Mouse (Mus musculus): ENCODE measurements around the gene Smc3.

Smc3 gene

GRCm38 (mm10) chr19:53647301-53647700 is 47.1 kb downstream of the Smc3 start:
- in situ Hi-C loops (cut with MboI; ENCODE audit: low pct_unique_long_range_greater_than_20kb in 1 of 2, low sequenced_read_pairs in 2 of 2, unreplicated experiment in 1 of 2) = loop anchor here in 1 of 2 experiments (10.0 kb wide), 1 partner anchor 108 kb away; no protein-coding TSS in a partner anchor

GRCm38 (mm10) chr19:53648056-53648455 is 47.9 kb downstream of the Smc3 start:
- in situ Hi-C loops (cut with MboI; ENCODE audit: low pct_unique_long_range_greater_than_20kb in 1 of 2, low sequenced_read_pairs in 2 of 2, unreplicated experiment in 1 of 2) = loop anchor here in 1 of 2 experiments (10.0 kb wide), 1 partner anchor 107 kb away; no protein-coding TSS in a partner anchor

GRCm38 (mm10) chr19:53648802-53649236 is 48.6 kb downstream of the Smc3 start:
- in situ Hi-C loops (cut with MboI; ENCODE audit: low pct_unique_long_range_greater_than_20kb in 1 of 2, low sequenced_read_pairs in 2 of 2, unreplicated experiment in 1 of 2) = loop anchor here in 1 of 2 experiments (10.0 kb wide), 1 partner anchor 106 kb away; no protein-coding TSS in a partner anchor

- in situ Hi-C loops (cut with MboI; ENCODE audit: low pct_unique_long_range_greater_than_20kb in 1 of 2, low sequenced_read_pairs in 2 of 2, unreplicated experiment in 1 of 2) = loop anchor here in 1 of 2 experiments (10.0 kb wide), 1 partner anchor 105 kb away; no protein-coding TSS in a partner anchor
Observed at GRCm38 (mm10) chr19:53649361-53649760, 49.2 kb downstream of the Smc3 start.

- in situ Hi-C loops (cut with MboI; ENCODE audit: low pct_unique_long_range_greater_than_20kb in 1 of 2, low sequenced_read_pairs in 2 of 2, unreplicated experiment in 1 of 2) = loop anchor here (5.0 to 10.0 kb wide), 3 partner anchors 85 to 107 kb away; no protein-coding TSS in a partner anchor
Observed at GRCm38 (mm10) chr19:53649802-53650201, 49.6 kb downstream of the Smc3 start.

GRCm38 (mm10) chr19:53650921-53651320 is 50.7 kb downstream of the Smc3 start:
- in situ Hi-C loops (cut with MboI; ENCODE audit: low pct_unique_long_range_greater_than_20kb in 1 of 2, low sequenced_read_pairs in 2 of 2, unreplicated experiment in 1 of 2) = loop anchor here (5.0 to 10.0 kb wide), 2 partner anchors 84 to 106 kb away; no protein-coding TSS in a partner anchor

- in situ Hi-C loops (cut with MboI; ENCODE audit: low pct_unique_long_range_greater_than_20kb in 1 of 2, low sequenced_read_pairs in 2 of 2, unreplicated experiment in 1 of 2) = loop anchor here (5.0 to 10.0 kb wide), 2 partner anchors 83 to 105 kb away; no protein-coding TSS in a partner anchor
Observed at GRCm38 (mm10) chr19:53652267-53652666, 52.1 kb downstream of the Smc3 start.

GRCm38 (mm10) chr19:53653624-53654467 is 53.6 kb downstream of the Smc3 start:
- in situ Hi-C loops (cut with MboI; ENCODE audit: low pct_unique_long_range_greater_than_20kb in 1 of 2, low sequenced_read_pairs in 2 of 2, unreplicated experiment in 1 of 2) = loop anchor here (5.0 to 10.0 kb wide), 2 partner anchors 81 to 103 kb away; no protein-coding TSS in a partner anchor

- in situ Hi-C loops (cut with MboI; ENCODE audit: low pct_unique_long_range_greater_than_20kb in 1 of 2, low sequenced_read_pairs in 2 of 2, unreplicated experiment in 1 of 2) = loop anchor here in 1 of 2 experiments (10.0 kb wide), 1 partner anchor 78 kb away; no protein-coding TSS in a partner anchor
Observed at GRCm38 (mm10) chr19:53656443-53656842, 56.2 kb downstream of the Smc3 start.

GRCm38 (mm10) chr19:53657437-53657836 is 57.2 kb downstream of the Smc3 start:
- in situ Hi-C loops (cut with MboI; ENCODE audit: low pct_unique_long_range_greater_than_20kb in 1 of 2, low sequenced_read_pairs in 2 of 2, unreplicated experiment in 1 of 2) = loop anchor here in 1 of 2 experiments (10.0 kb wide), 1 partner anchor 77 kb away; no protein-coding TSS in a partner anchor

GRCm38 (mm10) chr19:53660722-53661420 is 60.7 kb downstream of the Smc3 start:
- in situ Hi-C loops (cut with MboI; ENCODE audit: low pct_unique_long_range_greater_than_20kb in 1 of 2, low sequenced_read_pairs in 2 of 2, unreplicated experiment in 1 of 2) = no loop called here

- in situ Hi-C loops (cut with MboI; ENCODE audit: low pct_unique_long_range_greater_than_20kb in 1 of 2, low sequenced_read_pairs in 2 of 2, unreplicated experiment in 1 of 2) = no loop called here
Observed at GRCm38 (mm10) chr19:53661938-53662722, 61.9 kb downstream of the Smc3 start.

- in situ Hi-C loops (cut with MboI; ENCODE audit: low pct_unique_long_range_greater_than_20kb in 1 of 2, low sequenced_read_pairs in 2 of 2, unreplicated experiment in 1 of 2) = no loop called here
Observed at GRCm38 (mm10) chr19:53664831-53665230, 64.6 kb downstream of the Smc3 start.

GRCm38 (mm10) chr19:53665391-53665790 is 65.2 kb downstream of the Smc3 start:
- in situ Hi-C loops (cut with MboI; ENCODE audit: low pct_unique_long_range_greater_than_20kb in 1 of 2, low sequenced_read_pairs in 2 of 2, unreplicated experiment in 1 of 2) = no loop called here

GRCm38 (mm10) chr19:53666708-53667107 is 66.5 kb downstream of the Smc3 start:
- in situ Hi-C loops (cut with MboI; ENCODE audit: low pct_unique_long_range_greater_than_20kb in 1 of 2, low sequenced_read_pairs in 2 of 2, unreplicated experiment in 1 of 2) = no loop called here

- in situ Hi-C loops (cut with MboI; ENCODE audit: low pct_unique_long_range_greater_than_20kb in 1 of 2, low sequenced_read_pairs in 2 of 2, unreplicated experiment in 1 of 2) = no loop called here
Observed at GRCm38 (mm10) chr19:53668821-53669220, 68.6 kb downstream of the Smc3 start.

- in situ Hi-C loops (cut with MboI; ENCODE audit: low pct_unique_long_range_greater_than_20kb in 1 of 2, low sequenced_read_pairs in 2 of 2, unreplicated experiment in 1 of 2) = no loop called here
Observed at GRCm38 (mm10) chr19:53670625-53671141, 70.5 kb downstream of the Smc3 start.

- in situ Hi-C loops (cut with MboI; ENCODE audit: low pct_unique_long_range_greater_than_20kb in 1 of 2, low sequenced_read_pairs in 2 of 2, unreplicated experiment in 1 of 2) = no loop called here
Observed at GRCm38 (mm10) chr19:53671432-53671831, 71.2 kb downstream of the Smc3 start.
